Mouse (Mus musculus) E14TG2a.4 (cell line): Measurements from ENCODE around the gene Trim60.

Source experiments
- CTCF ChIP-seq: conservative IDR thresholded peaks from 2 replicates; pipeline ENCODE4 v1.5.1; 2014; ENCODE audit warnings: low read length
- NANOG ChIP-seq: IDR thresholded peaks from 2 replicates; pipeline ENCODE4 v1.6.1; 2014; ENCODE audit warnings: borderline replicate concordance, low read length, mixed read lengths

- no peak for TF ChIP-seq CTCF
- TF ChIP-seq NANOG: no peak
Measured at GRCm38 (mm10) chr8:65053968-65054367, 35.6 kb upstream of the Trim60 start.
